Mouse (Mus musculus): Measurements from ENCODE around the gene Sptssb.

DNA sequence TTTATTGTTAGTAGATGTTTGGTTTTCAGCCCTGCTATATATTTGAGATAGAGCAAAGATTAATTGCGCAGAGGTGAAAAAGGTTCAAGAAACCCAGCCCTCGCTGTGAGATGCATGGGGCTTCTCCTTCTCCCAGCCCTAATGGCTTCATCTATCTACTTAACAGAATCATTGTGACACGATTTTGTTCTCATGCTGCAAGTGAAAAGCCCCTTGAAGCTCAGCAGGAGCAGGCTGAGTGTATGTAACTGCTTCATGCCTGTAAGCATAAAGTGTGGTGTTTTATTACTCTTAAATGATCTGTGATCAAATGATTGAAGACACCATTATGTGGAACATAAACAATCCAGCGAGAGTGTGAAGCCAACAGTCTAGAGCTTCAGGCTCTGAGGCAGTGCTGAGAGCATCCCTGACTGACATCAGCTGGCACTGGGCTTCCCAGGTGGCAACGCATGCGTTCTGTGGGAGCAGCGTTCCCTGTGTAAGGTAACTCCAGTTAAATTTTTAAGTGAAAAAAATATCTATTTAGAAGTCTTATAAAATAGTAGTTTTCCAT is 58.8 kb downstream of the Sptssb start:
- TF ChIP-seq CTCF (IDR thresholded peaks at IDR 0.05; ENCODE audit: low read depth): no peak
- no peak for TF ChIP-seq EP300 (IDR thresholded peaks at IDR 0.05; ENCODE audit: low read depth)

All from liver, embryonic 14.5 days (tissue).